Mouse (Mus musculus): Measurements from ENCODE around the gene Dnajc16. TPM values are rescaled to one million over a fixed set of nuclear protein-coding genes. Genes with fewer than 3 reads are reported as not detected.

Dnajc16 gene
- polyA plus RNA-seq, 1 experiment from 2014 or later: 2.0 TPM

Other genes with a start within 250 kb of the Dnajc16 start
- gene Fblim1, start 184.8 kb downstream of the Dnajc16 start, polyA plus RNA-seq (2015; fragmentation: Nextera tagmentation; extraction: Ambion mirVana): 1.7 and 1.9 TPM in 2 replicates
- 4.4 and 4.6 TPM in 2 replicates for gene Tmem82, start 172.3 kb downstream of the Dnajc16 start, polyA plus RNA-seq (2015; fragmentation: Nextera tagmentation; extraction: Ambion mirVana)
- gene Slc25a34, start 167.1 kb downstream of the Dnajc16 start, polyA plus RNA-seq (2015; fragmentation: Nextera tagmentation; extraction: Ambion mirVana): 0.07 TPM in 1 of 2 replicates, not detected in the other
- gene Plekhm2, start 126.0 kb downstream of the Dnajc16 start, polyA plus RNA-seq (2015; fragmentation: Nextera tagmentation; extraction: Ambion mirVana): 1.1 and 2.0 TPM in 2 replicates
- 1.2 TPM in 1 of 2 replicates, not detected in the other for gene Rsc1a1, start 105.3 kb downstream of the Dnajc16 start, polyA plus RNA-seq (2015; fragmentation: Nextera tagmentation; extraction: Ambion mirVana)
- gene Ddi2, start 67.5 kb downstream of the Dnajc16 start, polyA plus RNA-seq (2015; fragmentation: Nextera tagmentation; extraction: Ambion mirVana): 14.8 and 17.2 TPM in 2 replicates
- gene Agmat, start 44.3 kb downstream of the Dnajc16 start, polyA plus RNA-seq (2015; fragmentation: Nextera tagmentation; extraction: Ambion mirVana): 20.5 and 26.2 TPM in 2 replicates
- 9.7 and 9.9 TPM in 2 replicates for gene Casp9, start 2.7 kb upstream of the Dnajc16 start, polyA plus RNA-seq (2015; fragmentation: Nextera tagmentation; extraction: Ambion mirVana)
- 0.14 and 3.3 TPM in 2 replicates for gene Cela2a, start 35.2 kb upstream of the Dnajc16 start, polyA plus RNA-seq (2015; fragmentation: Nextera tagmentation; extraction: Ambion mirVana)
- gene Ctrc, start 55.4 kb upstream of the Dnajc16 start, polyA plus RNA-seq (2015; fragmentation: Nextera tagmentation; extraction: Ambion mirVana): not detected in 2 replicates
- 45.8 and 48.4 TPM in 2 replicates for gene Efhd2, start 84.0 kb upstream of the Dnajc16 start, polyA plus RNA-seq (2015; fragmentation: Nextera tagmentation; extraction: Ambion mirVana)
- 0.24 TPM in 1 of 2 replicates, not detected in the other for gene Fhad1, start 224.2 kb upstream of the Dnajc16 start, polyA plus RNA-seq (2015; fragmentation: Nextera tagmentation; extraction: Ambion mirVana)